Mouse (Mus musculus) kidney, postnatal 36 days (tissue): ENCODE measurements around the gene Sgip1.

Experiments
- DNase-seq, 2 experiments: peaks; one replicate each; pipeline ENCODE4 v3.0.0; 2021 to 2022; ENCODE audit warnings: mixed read lengths in 2 of 2

The Sgip1 gene

DNA sequence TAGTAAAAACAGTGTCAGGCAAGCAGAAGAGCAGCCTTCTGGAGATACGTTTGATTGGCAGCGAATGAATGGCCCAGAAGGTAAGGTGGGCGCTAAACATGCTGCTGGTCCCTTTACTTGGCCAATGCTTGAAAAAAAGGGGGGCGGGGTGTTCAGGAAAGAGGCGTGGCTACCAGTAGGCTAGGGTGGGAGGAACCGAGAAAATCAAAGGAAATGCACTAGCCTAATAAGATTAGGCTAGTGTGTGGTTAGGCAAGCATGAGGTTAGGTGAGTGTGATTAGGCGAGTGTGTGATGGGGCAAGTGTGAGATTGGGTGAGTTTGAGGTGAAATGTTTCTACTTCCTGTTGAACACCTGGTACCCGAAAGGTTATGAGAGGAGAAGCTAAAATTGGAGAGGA lies at the start of gene Sgip1:
Gene Sgip1, plus strand, starts transcription at position 11 of the 400 bp plus-strand sequence.
- no peak for DNase-seq

GRCm38 (mm10) chr4:102691402-102691801 lies 49.7 kb upstream of the Sgip1 start:
- no peak for DNase-seq

DNA sequence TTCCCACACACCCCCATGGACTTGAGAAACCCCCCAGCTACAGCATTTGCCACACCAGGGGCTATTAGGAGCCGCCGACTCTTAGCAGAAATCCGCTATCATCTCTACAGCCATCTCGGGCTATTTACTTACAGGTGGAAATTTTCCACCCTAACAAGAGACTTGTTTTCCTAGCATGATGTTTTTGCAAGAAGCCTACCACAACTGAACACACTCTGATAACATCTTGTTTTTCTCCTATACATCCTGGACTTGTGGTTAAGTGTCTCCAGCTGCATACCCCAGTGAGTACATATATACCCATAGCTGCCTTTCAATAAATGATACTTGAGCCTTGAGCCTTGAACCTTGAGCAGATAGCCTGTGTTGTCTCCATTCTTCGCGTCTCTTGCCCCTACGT lies 43.1 kb upstream of the Sgip1 start:
- no peak for DNase-seq

- no peak for DNase-seq
Measured at GRCm38 (mm10) chr4:102711731-102712130, 29.4 kb upstream of the Sgip1 start.

DNA sequence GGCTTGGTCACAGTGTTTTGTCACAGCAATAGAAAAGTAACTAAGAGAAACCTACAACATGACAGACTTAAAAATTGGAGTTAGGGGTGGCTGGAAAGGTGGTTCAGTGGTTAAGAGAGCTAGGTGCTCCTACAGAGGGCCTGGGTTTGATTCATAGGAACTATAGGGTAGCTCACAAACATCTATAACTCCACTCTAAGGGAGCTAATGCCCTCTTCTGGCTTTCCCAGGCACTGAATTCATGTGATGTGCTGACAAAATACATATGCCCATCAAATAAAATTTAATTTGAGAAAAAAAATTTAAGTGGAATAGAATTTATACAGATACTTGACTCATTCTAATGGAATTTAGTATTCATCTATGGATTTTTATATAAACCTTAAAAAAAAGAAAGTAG lies 25.6 kb upstream of the Sgip1 start:
- no peak for DNase-seq

- DNase-seq = no peak
Measured at GRCm38 (mm10) chr4:102717123-102717828, 23.8 kb upstream of the Sgip1 start.

- DNase-seq = peak; percentile 8 to 11
Measured at GRCm38 (mm10) chr4:102719535-102719934, 21.6 kb upstream of the Sgip1 start.

- DNase-seq = no peak
Measured at GRCm38 (mm10) chr4:102719951-102720350, 21.1 kb upstream of the Sgip1 start.

DNA sequence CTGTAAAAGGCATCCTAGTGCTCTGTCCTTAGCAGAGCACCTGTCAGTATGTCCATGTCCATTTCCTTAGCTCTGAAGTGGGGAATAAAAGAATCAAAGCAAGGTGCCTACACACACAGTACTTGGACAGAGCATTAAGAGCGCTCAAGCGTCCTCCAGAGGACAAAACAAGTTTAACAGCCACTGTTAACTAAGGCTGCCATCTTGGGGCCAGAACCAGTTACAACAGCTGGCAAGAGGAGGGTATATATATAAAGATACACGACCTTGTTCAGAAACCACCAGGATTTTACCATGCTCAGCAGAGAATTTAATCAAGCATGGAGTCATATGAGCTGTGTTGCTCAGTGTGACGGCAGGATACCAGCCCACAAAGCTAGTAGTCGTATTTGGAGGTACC lies 16.7 kb upstream of the Sgip1 start:
- DNase-seq = no peak

- no peak for DNase-seq
Measured at GRCm38 (mm10) chr4:102730976-102731375, 10.1 kb upstream of the Sgip1 start.

DNA sequence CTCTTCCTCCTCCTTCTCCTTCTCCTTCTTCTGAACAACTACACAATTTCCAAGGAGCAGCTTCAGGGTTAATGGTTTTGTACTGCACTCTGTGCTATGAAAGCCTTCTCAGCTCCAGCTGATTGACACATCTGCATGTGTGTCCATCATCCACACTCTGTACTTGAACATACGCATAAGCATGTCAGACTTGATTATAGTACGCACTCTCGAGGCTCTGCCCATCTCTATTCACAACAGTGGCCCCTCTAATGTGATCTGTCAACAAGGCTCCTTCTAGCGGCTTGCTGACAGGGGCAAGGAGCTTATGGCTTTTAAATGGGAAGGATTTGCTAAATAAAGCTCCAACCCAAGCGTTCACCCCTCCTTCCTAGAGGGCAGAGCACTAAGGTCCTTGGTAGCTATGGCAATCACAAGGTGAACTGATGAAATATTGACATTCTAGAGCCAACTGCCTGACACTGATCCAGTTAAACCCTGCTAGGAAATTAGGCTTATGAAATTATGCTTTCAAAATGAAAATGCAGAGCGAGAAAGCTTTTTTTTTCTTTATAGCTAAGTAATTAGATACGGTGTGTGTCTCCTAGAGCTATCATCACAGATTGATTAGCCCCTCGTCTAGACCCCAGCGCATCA lies 7.0 kb upstream of the Sgip1 start:
- no peak for DNase-seq

- DNase-seq = no peak
Measured at GRCm38 (mm10) chr4:102753334-102754090, 12.4 kb downstream of the Sgip1 start.

DNA sequence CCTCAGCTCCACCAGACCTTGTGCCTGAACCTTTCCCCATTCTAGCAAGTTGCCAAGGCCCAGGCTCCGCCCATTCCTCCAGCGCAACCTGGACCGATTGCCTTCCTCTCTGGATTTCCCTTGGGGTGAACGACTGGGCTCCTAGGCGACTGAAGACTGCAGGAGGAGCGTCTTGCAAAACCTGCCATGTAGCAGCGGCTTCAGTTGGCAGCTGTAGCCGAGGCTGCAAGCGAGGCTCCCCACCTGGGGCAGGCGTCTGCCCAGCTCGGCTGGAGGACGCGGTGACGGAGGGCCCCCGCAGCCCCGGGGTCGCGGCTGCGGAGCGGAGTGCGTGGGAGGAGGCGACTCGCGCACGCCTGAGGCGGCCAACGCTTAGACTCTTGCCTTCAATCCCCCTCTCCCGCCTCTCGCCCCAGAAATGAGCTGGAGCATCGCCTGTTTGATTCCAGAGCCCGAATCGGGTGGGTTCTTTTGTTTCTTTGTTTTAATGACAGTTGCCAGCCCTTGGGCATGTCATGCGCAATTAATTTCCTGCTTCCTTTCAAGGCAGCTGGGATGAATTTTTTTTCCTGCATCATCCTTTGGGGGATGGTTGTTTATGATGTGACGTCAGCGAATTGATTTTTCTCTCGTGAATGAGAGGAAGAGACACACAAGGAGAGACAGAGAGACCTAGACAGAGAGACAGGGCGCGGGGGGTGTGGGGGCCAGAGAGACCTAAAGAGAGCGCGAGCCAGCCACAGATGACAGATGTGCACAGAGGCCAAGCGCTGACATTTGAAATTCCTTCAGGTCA lies 18.2 kb downstream of the Sgip1 start:
- peak; percentile 7 to 27 for DNase-seq

DNA sequence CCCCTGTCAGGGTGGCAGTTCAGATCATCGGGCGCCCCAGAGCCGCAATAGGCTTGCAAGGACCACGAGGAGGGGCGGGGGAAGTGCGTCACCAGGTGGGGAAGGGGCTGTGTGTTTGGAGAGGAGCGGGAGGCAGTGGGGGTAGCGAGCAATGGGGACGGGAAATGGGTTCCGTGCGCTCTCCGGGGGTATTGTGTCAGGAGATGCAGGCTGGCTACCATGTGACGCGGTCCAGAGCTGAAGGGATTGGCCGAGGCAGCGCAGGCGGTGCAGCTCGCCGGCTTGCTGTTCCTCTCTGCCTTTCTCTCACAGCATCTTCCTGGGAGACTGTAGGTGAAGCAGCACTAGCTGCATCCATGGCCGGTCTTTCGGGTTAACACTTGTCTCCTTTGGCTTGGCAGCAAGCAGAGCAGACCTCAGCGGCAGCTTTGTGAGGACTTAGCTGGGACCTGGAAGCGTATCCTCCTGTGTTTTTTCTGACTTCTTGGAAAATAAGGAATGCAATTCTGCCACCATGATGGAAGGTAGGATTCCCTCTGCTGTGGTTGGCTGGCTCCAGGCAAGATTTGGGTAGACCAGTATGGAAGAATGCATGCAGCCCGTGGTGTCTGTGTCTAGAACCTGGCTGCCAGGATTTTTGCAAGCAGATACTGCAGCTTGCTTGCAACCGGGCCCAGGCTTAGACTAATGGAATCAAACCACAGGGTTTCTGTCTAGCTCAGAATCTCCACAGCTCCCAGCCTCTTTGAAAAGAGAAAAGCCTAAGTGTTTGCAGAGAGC lies 19.1 kb downstream of the Sgip1 start:
- DNase-seq = peak; percentile 22 to 49

DNA sequence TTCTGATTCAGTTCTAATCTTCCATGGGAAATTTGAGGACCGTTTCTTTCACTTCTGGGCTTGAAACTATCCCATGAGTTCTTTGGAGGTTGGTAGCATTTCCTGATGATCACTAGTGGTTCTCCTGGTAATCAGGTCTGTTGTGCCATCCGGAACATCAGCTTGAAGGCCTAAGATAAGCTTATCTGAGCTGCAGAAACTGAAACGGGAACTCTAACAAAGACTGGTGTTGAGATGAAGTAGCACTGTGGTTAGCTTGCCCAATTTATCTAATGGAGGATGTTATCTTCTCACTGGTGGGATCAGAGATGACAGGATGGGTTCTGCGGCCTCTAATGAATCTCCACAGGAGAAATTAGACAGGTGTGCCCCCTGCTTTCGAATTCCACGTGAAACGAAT lies 21.0 kb downstream of the Sgip1 start:
- no peak for DNase-seq

GRCm38 (mm10) chr4:102769070-102769469 lies 28.0 kb downstream of the Sgip1 start:
- no peak for DNase-seq

GRCm38 (mm10) chr4:102769936-102770335 lies 28.8 kb downstream of the Sgip1 start:
- DNase-seq = no peak

- no peak for DNase-seq
Measured at GRCm38 (mm10) chr4:102771598-102772357, 30.7 kb downstream of the Sgip1 start.

- DNase-seq = no peak
Measured at GRCm38 (mm10) chr4:102773225-102773624, 32.1 kb downstream of the Sgip1 start.

DNA sequence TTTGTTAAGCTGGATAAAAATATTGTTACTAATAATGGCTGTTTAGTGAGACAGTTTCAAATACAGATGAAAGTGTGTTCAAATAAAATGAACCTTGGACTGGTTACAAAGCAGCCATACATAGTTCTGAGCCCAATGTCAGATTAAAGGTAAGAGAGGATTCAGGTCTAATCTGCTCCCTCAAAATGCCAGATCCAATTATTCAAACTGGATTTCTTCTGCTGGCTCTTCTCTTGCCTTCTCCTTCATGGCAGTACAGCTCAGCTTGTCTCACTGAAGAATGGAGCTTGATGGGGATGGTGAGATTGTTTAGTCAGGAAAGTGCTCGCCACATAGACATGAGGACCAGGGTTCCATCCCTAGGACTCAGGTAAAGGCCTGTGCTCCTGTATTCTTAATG lies 32.7 kb downstream of the Sgip1 start:
- DNase-seq = no peak

DNA sequence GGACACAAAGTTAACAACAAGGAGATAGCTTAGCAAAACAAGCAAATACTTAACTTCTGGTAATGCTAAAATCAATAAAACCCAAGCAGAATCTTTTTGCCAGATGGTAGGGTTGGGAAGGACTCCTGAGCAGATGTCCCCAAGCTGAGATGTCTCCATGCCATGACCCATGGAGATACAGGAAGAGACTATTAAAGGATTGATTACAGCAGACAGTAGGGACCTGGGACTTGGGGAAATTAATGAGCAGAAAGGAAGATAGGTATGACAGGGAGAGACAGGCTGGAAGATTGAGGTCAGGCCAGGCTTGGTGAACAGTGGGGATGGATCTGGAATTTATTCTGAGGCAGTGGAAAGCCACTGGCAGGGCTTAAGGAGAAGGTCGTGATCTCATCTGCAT lies 33.5 kb downstream of the Sgip1 start:
- DNase-seq = no peak
